Mouse (Mus musculus) MEL (cell line): Measurements from ENCODE around the gene Ccdc141. TPM values are rescaled to one million over a fixed set of nuclear protein-coding genes. Genes with fewer than 3 reads are reported as not detected.

Source experiments
- DNase-seq: peaks from one replicate; pipeline ENCODE4 v3.0.0; 2011; ENCODE audit warnings: low read depth, low spot score
- H3K27ac ChIP-seq: 2 replicates; pipeline ENCODE4 v1.5.1; 2012; ENCODE audit warnings: low read depth, mild to moderate bottlenecking, control low read depth, low read length, moderate library complexity; ENCODE audit not compliant: control insufficient read depth
- H3K27me3 ChIP-seq, 2 experiments: fragments of 150-350 bp in 1 of 2; sonication (generic) in 1 of 2; 2 replicates each; pipeline ENCODE4 v1.6.1; 2012; ENCODE audit warnings: low read length in 2 of 2, mild to moderate bottlenecking in 2 of 2, improper control_type of control experiment in 1 of 2, moderate library complexity in 1 of 2; ENCODE audit not compliant: insufficient read depth in 2 of 2, control insufficient read depth in 1 of 2
- H3K36me3 ChIP-seq, 2 experiments: 2 replicates each; pipeline ENCODE4 v1.6.1; 2012 to 2014; ENCODE audit warnings: low read length in 2 of 2, improper control_type of control experiment in 1 of 2, inconsistent platforms in 1 of 2, mild to moderate bottlenecking in 1 of 2; ENCODE audit not compliant: insufficient read depth in 2 of 2, control insufficient read depth in 1 of 2
- H3K4me1 ChIP-seq, 2 experiments: fragments of 150-350 bp in 1 of 2; sonication (generic) in 1 of 2; 2 replicates each; pipeline ENCODE4 v1.6.1; 2012; ENCODE audit warnings: low read length in 2 of 2, improper control_type of control experiment in 1 of 2, mild to moderate bottlenecking in 1 of 2; ENCODE audit not compliant: insufficient read depth in 2 of 2, control insufficient read depth in 1 of 2
- H3K4me3 ChIP-seq, 2 experiments: fragments of 150-350 bp in 1 of 2; sonication (generic) in 1 of 2; 2 replicates each; pipeline ENCODE4 v1.5.1; 2012; ENCODE audit warnings: low read depth in 2 of 2, low read length in 2 of 2, mild to moderate bottlenecking in 2 of 2, moderate library complexity in 2 of 2, control low read depth in 1 of 2, improper control_type of control experiment in 1 of 2; ENCODE audit not compliant: control insufficient read depth in 1 of 2, insufficient read depth in 1 of 2
- H3K79me2 ChIP-seq: 2 replicates; pipeline ENCODE4 v1.6.1; 2012; ENCODE audit warnings: mild to moderate bottlenecking, low read length, moderate library complexity; ENCODE audit not compliant: control insufficient read depth, poor library complexity, insufficient read depth
- H3K9ac ChIP-seq: 2 replicates; pipeline ENCODE4 v1.6.1; 2012; ENCODE audit warnings: low read depth, mild to moderate bottlenecking, control low read depth, low read length, moderate library complexity; ENCODE audit not compliant: control insufficient read depth, poor library complexity, severe bottlenecking
- H3K9me3 ChIP-seq: fragments of 150-350 bp; sonication (generic); replicated peaks from 2 replicates; pipeline ENCODE4 v1.6.1; 2012; ENCODE audit warnings: mild to moderate bottlenecking, low read length, improper control_type of control experiment, moderate library complexity; ENCODE audit not compliant: insufficient read depth
- BHLHE40 ChIP-seq: IDR thresholded peaks from 2 replicates; pipeline ENCODE4 v1.6.1; 2012; ENCODE audit warnings: low read depth, mild to moderate bottlenecking, inconsistent platforms, low read length, improper control_type of control experiment, borderline replicate concordance
- CHD1 ChIP-seq: IDR thresholded peaks from 2 replicates; pipeline ENCODE4 v1.6.1; 2012; ENCODE audit warnings: low read depth, mild to moderate bottlenecking, inconsistent platforms, low read length, improper control_type of control experiment
- ELF1 ChIP-seq: IDR thresholded peaks from 2 replicates; pipeline ENCODE4 v1.6.1; 2014; ENCODE audit warnings: low read depth, mild to moderate bottlenecking, inconsistent platforms, low read length, improper control_type of control experiment, moderate library complexity
- MAFK ChIP-seq: IDR thresholded peaks from 2 replicates; pipeline ENCODE4 v1.6.1; 2011; ENCODE audit warnings: low read depth, mild to moderate bottlenecking, low read length, improper control_type of control experiment, borderline replicate concordance
- MAX ChIP-seq: IDR thresholded peaks from 2 replicates; pipeline ENCODE4 v1.6.1; 2011; ENCODE audit warnings: low read length, improper control_type of control experiment
- MEF2A ChIP-seq: IDR thresholded peaks from 2 replicates; pipeline ENCODE4 v1.6.1; 2014; ENCODE audit warnings: low read depth, mild to moderate bottlenecking, inconsistent platforms, low read length, improper control_type of control experiment; ENCODE audit not compliant: poor library complexity, insufficient replicate concordance, severe bottlenecking; ENCODE audit errors: extremely low read depth
- MYB ChIP-seq: IDR thresholded peaks from 2 replicates; pipeline ENCODE4 v1.6.1; 2011; ENCODE audit warnings: mild to moderate bottlenecking, low read depth, low read length, improper control_type of control experiment
- NRF1 ChIP-seq: IDR thresholded peaks from 2 replicates; pipeline ENCODE4 v1.6.1; 2014; ENCODE audit warnings: low read depth, mild to moderate bottlenecking, inconsistent platforms, low read length, improper control_type of control experiment, moderate library complexity; ENCODE audit not compliant: poor library complexity, insufficient read depth, severe bottlenecking
- POLR2A ChIP-seq, 2 experiments: IDR thresholded peaks; 2 replicates each; pipeline ENCODE4 v1.6.1; 2011 to 2012; ENCODE audit warnings: low read length in 2 of 2, mild to moderate bottlenecking in 2 of 2, control low read depth in 1 of 2, improper control_type of control experiment in 1 of 2, low read depth in 1 of 2, moderate library complexity in 1 of 2; ENCODE audit not compliant: control insufficient read depth in 1 of 2, insufficient read depth in 1 of 2, poor library complexity in 1 of 2
- POLR2AphosphoS2 ChIP-seq: IDR thresholded peaks from 2 replicates; pipeline ENCODE4 v1.6.1; 2011; ENCODE audit warnings: low read length, improper control_type of control experiment
- RAD21 ChIP-seq: IDR thresholded peaks from 2 replicates; pipeline ENCODE4 v1.6.1; 2011; ENCODE audit warnings: mild to moderate bottlenecking, low read depth, low read length, improper control_type of control experiment
- RCOR1 ChIP-seq: IDR thresholded peaks from 2 replicates; pipeline ENCODE4 v1.6.1; 2012; ENCODE audit warnings: low read depth, mild to moderate bottlenecking, inconsistent platforms, low read length, improper control_type of control experiment
- SIN3A ChIP-seq: IDR thresholded peaks from 2 replicates; pipeline ENCODE4 v1.6.1; 2012; ENCODE audit warnings: low read length, improper control_type of control experiment, inconsistent platforms
- TAL1 ChIP-seq: IDR thresholded peaks from 2 replicates; pipeline ENCODE4 v1.6.1; 2012; ENCODE audit warnings: mild to moderate bottlenecking, inconsistent platforms, low read length, moderate library complexity, mixed read lengths
- TCF12 ChIP-seq: IDR thresholded peaks from 2 replicates; pipeline ENCODE4 v1.6.1; 2014; ENCODE audit warnings: low read depth, mild to moderate bottlenecking, inconsistent platforms, low read length, improper control_type of control experiment, moderate library complexity
- USF2 ChIP-seq, 2 experiments: IDR thresholded peaks; 2 replicates each; pipeline ENCODE4 v1.6.1; 2011 to 2012; ENCODE audit warnings: improper control_type of control experiment in 2 of 2, low read length in 2 of 2, borderline replicate concordance in 1 of 2, inconsistent platforms in 1 of 2, low read depth in 1 of 2, mild to moderate bottlenecking in 1 of 2; ENCODE audit not compliant: insufficient read depth in 1 of 2
- polyA plus RNA-seq, 2 experiments: library from polyadenylated mRNA; stranded (reverse) in 1 of 2; unstranded in 1 of 2; fragments of >175 nt in 1 of 2; fragments of >200 nt in 1 of 2; gene quantifications; 2 replicates each; pipeline versions ENCODE4 v1.2.1 to v1.2.4; 2012; ENCODE audit warnings: low replicate concordance in 2 of 2, low read depth in 1 of 2; ENCODE audit not compliant: insufficient read length in 2 of 2, insufficient read depth in 1 of 2, missing spikeins in 1 of 2
- total RNA-seq: library from RNA; depleted of rRNA; stranded (reverse); fragments of 300-350 nt; gene quantifications from 2 replicates; pipeline ENCODE4 v1.2.3, GENCODE M21; 2012

Ccdc141 gene
- total and polyA plus RNA-seq, 3 experiments, result 0.54 to 1.1 TPM; not detected in 1

DNA sequence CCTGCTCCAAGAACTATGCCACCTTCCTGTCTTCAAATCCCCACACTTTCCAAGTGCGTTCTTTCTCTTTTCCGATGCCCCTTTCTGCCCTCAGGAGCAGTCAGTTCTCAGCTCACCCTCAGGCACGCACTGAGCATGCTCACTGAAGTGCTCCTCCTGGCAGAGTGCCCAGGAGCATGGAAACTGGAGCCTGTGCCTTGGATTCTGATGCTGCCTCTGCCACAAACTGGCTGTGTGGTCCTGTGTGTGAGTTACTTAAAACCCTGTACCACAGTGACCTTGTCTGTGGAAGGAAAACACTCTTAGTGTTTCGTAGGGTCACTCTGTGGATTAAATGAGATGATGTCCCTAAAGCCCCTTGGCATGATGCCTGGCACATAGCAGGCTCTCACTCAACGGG, 96.5 kb downstream of the Ccdc141 start:
- Histone ChIP-seq H3K27ac (no peak overlapping the region), H3K36me3 (no peaks in the 10 kb centered on the region), H3K4me1 (no peaks in the 10 kb centered on the region), H3K4me3 (no peak overlapping the region), H3K27me3 (no peaks in the 10 kb centered on the region), H3K9ac (no peak overlapping the region), H3K79me2 (no peaks in the 10 kb centered on the region), H3K9me3 (no peaks in the 10 kb centered on the region)
- DNase-seq, result peak; percentile 5
- TF ChIP-seq NRF1, result 0 out of 2 replicates have a peak, but pooled peaks have one; percentile 28
- no peak for TF ChIP-seq RCOR1
- TF ChIP-seq, all 39 proteins: peak for 1

DNA sequence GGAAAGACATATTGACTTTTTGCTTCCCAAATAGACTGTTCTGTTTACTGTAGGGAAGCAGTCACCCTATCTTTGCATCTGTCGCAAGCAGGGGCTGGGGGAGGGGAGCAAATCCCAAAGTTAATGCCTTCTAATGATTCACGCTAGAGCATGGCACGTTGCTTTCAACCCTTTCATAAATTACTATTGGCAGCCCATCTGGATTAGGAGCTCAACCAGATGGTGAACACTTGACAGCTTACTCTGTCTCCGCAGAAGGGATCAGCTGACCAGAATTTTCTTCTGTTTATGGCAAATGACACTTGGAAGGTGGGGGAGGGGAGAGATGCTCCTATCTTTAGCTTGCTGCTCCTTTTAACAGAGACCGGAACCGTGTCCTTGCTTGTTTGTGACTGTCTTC, 105.1 kb downstream of the Ccdc141 start:
- H3K4me1 ChIP-seq, result no peaks in the 10 kb centered on the region
- no peak overlapping the region for H3K9ac ChIP-seq
- H3K79me2 ChIP-seq, result no peaks in the 10 kb centered on the region
- no peaks in the 10 kb centered on the region for H3K36me3 ChIP-seq
- no peak overlapping the region for H3K27ac ChIP-seq
- H3K27me3 ChIP-seq, result no peaks in the 10 kb centered on the region
- H3K9me3 ChIP-seq, result no peaks in the 10 kb centered on the region
- no peak for DNase-seq
- no peak for TF ChIP-seq RCOR1
- no peak for TF ChIP-seq ELF1
- no peak for TF ChIP-seq MEF2A
- TF ChIP-seq TCF12, result no peak
- no peak for TF ChIP-seq BHLHE40
- no peak for TF ChIP-seq USF2 (IDR thresholded peaks at IDR 0.05; ENCODE audit: borderline replicate concordance in 1 of 2, insufficient read depth in 1 of 2, low read depth in 1 of 2, low read length in 2 of 2)
- TF ChIP-seq POLR2AphosphoS2, result no peak
- no peak for TF ChIP-seq RAD21
- TF ChIP-seq MYB, result no peak
- no peak for TF ChIP-seq MAFK
- TF ChIP-seq POLR2A (IDR thresholded peaks at IDR 0.05; ENCODE audit: control insufficient read depth in 1 of 2, insufficient read depth in 1 of 2, low read depth in 1 of 2, low read length in 2 of 2, poor library complexity in 1 of 2), result no peak
- no peak for TF ChIP-seq CHD1
- no peak for TF ChIP-seq TAL1
- TF ChIP-seq SIN3A, result no peak
- no peak for TF ChIP-seq MAX
- no peak overlapping the region for H3K4me3 ChIP-seq
